Mouse (Mus musculus) limb, embryonic 13.5 days (tissue): ENCODE measurements around the gene Cant1. TPM values are rescaled to one million over a fixed set of nuclear protein-coding genes. Genes with fewer than 3 reads are reported as not detected.

Experiments
- ATAC-seq: fragments of 200-750 bp; cut with Nextera tagmentation; 2 replicates; pipeline ENCODE4 v1.8.0; 2017; ENCODE audit warnings: low read depth, moderate number of reproducible peaks, moderate TSS enrichment; ENCODE audit not compliant: low FRiP score
- H3K27ac ChIP-seq: fragments of 300-500 bp; sonication (generic); 2 replicates; pipeline ENCODE4 v1.5.1; 2015; ENCODE audit warnings: inconsistent platforms, mild to moderate bottlenecking, moderate library complexity
- H3K27me3 ChIP-seq: fragments of 300-500 bp; sonication (generic); 2 replicates; pipeline ENCODE4 v1.6.1; 2015; ENCODE audit warnings: mild to moderate bottlenecking, inconsistent platforms
- H3K36me3 ChIP-seq: fragments of 300-500 bp; sonication (generic); 2 replicates; pipeline ENCODE4 v1.6.1; 2015; ENCODE audit warnings: inconsistent platforms, mild to moderate bottlenecking, moderate library complexity
- H3K4me1 ChIP-seq: fragments of 300-500 bp; sonication (generic); 2 replicates; pipeline ENCODE4 v1.6.1; 2015; ENCODE audit warnings: inconsistent platforms
- H3K4me2 ChIP-seq: fragments of 300-500 bp; sonication (generic); replicated peaks from 2 replicates; pipeline ENCODE4 v1.6.1; 2015; ENCODE audit warnings: inconsistent platforms, mild to moderate bottlenecking, moderate library complexity
- H3K4me3 ChIP-seq: fragments of 300-500 bp; sonication (generic); 2 replicates; pipeline ENCODE4 v1.5.1; 2015; ENCODE audit warnings: moderate library complexity, mild to moderate bottlenecking, inconsistent platforms
- H3K9ac ChIP-seq: fragments of 300-500 bp; sonication (generic); 2 replicates; pipeline ENCODE4 v1.6.1; 2015; ENCODE audit warnings: mild to moderate bottlenecking, inconsistent platforms
- H3K9me3 ChIP-seq: fragments of 300-500 bp; sonication (generic); 2 replicates; pipeline ENCODE4 v1.6.1; 2016; ENCODE audit warnings: inconsistent platforms
- WGBS: fragments of 180-500 bp; shearing (Covaris S2); methylation state at CpG from one replicate; pipeline ENCODE4 v1.1.7; 2015; 5-methylcytosine and 5-hydroxymethylcytosine counted together
- polyA plus RNA-seq: library from polyadenylated mRNA; unstranded; fragments of >200 nt; fragmentation: Nextera tagmentation; extraction: Ambion mirVana; gene quantifications from 2 replicates; pipeline ENCODE4 v1.2.1, GENCODE M21; 2015

The Cant1 gene
- polyA plus RNA-seq, 1 experiment from 2014 or later, result 32.1 TPM

- peaks cover 51% of the 10 kb centered on the region for H3K36me3 ChIP-seq
- 84% methylated on average over 6 of the region's 6 CpGs for WGBS
- no peak for ATAC-seq
- no peaks in the 10 kb centered on the region for H3K27me3 ChIP-seq
- no peak overlapping the region for H3K9ac ChIP-seq
- peaks cover 26% of the 10 kb centered on the region for H3K4me1 ChIP-seq
- no peak overlapping the region for H3K27ac ChIP-seq
- no peak overlapping the region for H3K4me3 ChIP-seq
- no peak overlapping the region for H3K4me2 ChIP-seq
- H3K9me3 ChIP-seq, result no peaks in the 10 kb centered on the region
Observed at GRCm38 (mm10) chr11:118415630-118416029, 3.3 kb downstream of the Cant1 start.

DNA sequence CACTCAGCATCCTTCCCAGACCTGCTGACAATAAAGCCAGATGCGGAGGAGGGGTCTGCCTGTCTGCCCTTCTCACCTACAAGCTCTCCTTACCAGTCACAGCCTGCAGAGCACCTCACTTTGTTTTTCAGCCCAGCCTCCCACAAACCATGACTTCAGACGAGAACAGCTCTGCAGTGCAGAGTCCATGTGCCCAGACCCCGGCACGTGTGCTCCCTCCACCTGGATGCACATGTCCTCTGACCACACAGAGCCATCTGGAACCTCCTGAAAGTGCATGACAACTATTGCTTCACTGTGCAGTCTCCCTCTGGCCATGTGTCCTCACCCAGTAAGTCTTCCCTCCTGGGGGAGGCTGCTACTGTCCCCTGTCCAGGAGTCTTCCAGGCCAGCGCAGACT is 4.6 kb downstream of the Cant1 start:
- Histone ChIP-seq H3K27me3 (no peaks in the 10 kb centered on the region), H3K4me3 (no peak overlapping the region), H3K4me2 (no peak overlapping the region), H3K9ac (no peak overlapping the region), H3K9me3 (no peaks in the 10 kb centered on the region), H3K36me3 (peaks cover 64% of the 10 kb centered on the region), H3K4me1 (peaks cover 19% of the 10 kb centered on the region), H3K27ac (no peak overlapping the region)
- 83% methylated on average over 5 of the region's 5 CpGs for WGBS
- ATAC-seq, result no peak

- Histone ChIP-seq H3K4me1 (peaks cover 15% of the 10 kb centered on the region), H3K27me3 (no peaks in the 10 kb centered on the region), H3K4me3 (no peak overlapping the region), H3K4me2 (no peak overlapping the region), H3K9ac (no peak overlapping the region), H3K27ac (no peak overlapping the region), H3K36me3 (peaks cover 76% of the 10 kb centered on the region), H3K9me3 (no peaks in the 10 kb centered on the region)
- 89% methylated on average over 4 of the region's 4 CpGs for WGBS
- ATAC-seq, result no peak
Observed at GRCm38 (mm10) chr11:118413055-118413454, 5.8 kb downstream of the Cant1 start.

DNA sequence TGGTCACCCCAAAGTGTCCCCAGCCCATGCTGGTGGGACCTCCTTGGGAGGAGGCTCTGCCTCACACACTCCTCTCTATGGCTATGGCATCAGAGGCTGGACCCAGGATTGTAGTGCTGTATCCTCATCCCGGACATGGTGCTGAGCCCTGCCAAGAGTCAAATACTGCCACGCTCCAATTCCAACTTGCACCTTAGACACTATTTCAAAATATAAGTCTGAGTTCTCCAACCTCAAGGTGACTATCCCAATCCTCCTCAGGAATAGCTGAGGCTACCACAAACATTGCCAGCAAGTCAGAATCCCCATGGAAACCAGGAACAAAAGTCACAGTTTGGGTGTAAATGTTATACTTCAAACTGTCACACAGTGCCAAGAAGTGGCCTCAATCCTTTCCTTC is 6.3 kb downstream of the Cant1 start:
- no peaks in the 10 kb centered on the region for H3K9me3 ChIP-seq
- ATAC-seq, result no peak
- no peak overlapping the region for H3K9ac ChIP-seq
- 86% methylated on average over 2 of the region's 2 CpGs for WGBS
- no peak overlapping the region for H3K4me2 ChIP-seq
- peaks cover 11% of the 10 kb centered on the region for H3K4me1 ChIP-seq
- H3K27ac ChIP-seq, result no peak overlapping the region
- H3K27me3 ChIP-seq, result no peaks in the 10 kb centered on the region
- H3K4me3 ChIP-seq, result no peak overlapping the region
- peaks cover 81% of the 10 kb centered on the region for H3K36me3 ChIP-seq

DNA sequence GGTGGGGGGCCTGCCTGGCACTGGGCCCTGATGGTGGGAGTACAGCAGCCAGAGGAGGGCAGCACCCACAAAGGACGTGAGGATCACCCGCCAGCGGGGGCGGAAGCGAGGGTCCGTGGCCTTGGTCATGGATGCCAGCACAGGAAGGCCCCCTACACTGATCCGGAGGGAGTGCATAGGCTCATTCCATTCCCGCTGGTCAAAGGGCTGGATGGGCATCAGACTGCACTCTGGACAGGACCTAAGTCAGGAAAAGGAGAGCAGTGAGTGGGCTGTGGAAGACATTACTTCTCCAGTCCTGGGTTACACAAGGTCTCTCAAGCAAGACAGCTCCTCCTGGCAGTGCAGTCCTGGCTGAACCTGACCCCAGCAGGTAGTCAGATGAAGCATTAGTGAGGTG is 7.6 kb downstream of the Cant1 start:
- H3K27me3 ChIP-seq, result no peaks in the 10 kb centered on the region

DNA sequence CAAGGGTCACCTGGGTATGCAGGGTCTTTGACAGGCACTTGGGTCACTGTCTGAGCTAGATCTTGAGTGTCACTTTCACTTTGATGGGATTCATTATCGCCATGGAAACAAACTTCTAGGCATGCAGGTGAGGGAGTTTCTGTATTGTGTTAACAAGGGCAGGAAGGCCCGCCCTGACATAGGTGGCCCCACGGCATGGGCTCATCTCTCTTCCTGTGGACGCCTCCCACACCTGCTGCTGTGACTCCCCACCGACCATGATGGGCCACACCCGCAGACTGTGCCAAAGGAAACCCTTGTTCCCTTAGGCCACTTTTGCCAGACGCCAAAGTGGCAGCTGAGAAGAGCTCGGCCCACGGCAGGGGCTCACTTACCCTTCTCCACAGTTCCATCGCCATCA is 8.4 kb downstream of the Cant1 start:
- no peak overlapping the region for H3K9ac ChIP-seq
- no peak for ATAC-seq
- H3K36me3 ChIP-seq, result peaks cover 93% of the 10 kb centered on the region
- 89% methylated on average over 10 of the region's 10 CpGs for WGBS
- no peak overlapping the region for H3K27ac ChIP-seq
- no peak overlapping the region for H3K4me2 ChIP-seq
- H3K27me3 ChIP-seq, result no peaks in the 10 kb centered on the region
- no peaks in the 10 kb centered on the region for H3K9me3 ChIP-seq
- H3K4me1 ChIP-seq, result no peaks in the 10 kb centered on the region
- H3K4me3 ChIP-seq, result no peak overlapping the region

More for the DNA sequence above, 7.6 kb downstream of the Cant1 start:
- H3K4me1 ChIP-seq, result no peaks in the 10 kb centered on the region
- no peak overlapping the region for H3K27ac ChIP-seq
- H3K9ac ChIP-seq, result no peak overlapping the region
- 92% methylated on average over 8 of the region's 8 CpGs for WGBS
- ATAC-seq, result no peak
- H3K9me3 ChIP-seq, result no peaks in the 10 kb centered on the region
- H3K36me3 ChIP-seq, result peaks cover 94% of the 10 kb centered on the region
- no peak overlapping the region for H3K4me2 ChIP-seq
- H3K4me3 ChIP-seq, result no peak overlapping the region

DNA sequence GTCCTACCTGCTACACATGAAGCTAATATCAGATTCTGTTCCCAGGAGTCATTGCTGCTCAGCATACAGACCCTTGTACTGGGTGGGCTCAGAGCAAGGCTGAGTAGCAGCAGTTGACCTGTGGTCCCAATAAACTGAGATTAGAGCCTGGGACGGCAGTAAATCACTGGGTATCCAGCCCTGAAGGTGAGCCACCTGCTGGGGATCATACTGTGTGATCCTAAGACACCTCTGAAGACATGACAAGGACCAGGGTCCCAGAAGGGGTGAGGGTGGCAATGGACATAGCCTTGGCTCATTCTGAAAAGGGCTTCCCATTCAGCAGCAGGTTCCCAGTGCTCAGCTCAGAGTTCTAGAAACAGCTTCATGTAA is 8.8 kb downstream of the Cant1 start:
- Histone ChIP-seq H3K9me3 (no peaks in the 10 kb centered on the region), H3K4me1 (no peaks in the 10 kb centered on the region), H3K9ac (no peak overlapping the region), H3K4me2 (no peak overlapping the region), H3K27ac (no peak overlapping the region), H3K36me3 (peaks cover 94% of the 10 kb centered on the region), H3K27me3 (no peaks in the 10 kb centered on the region), H3K4me3 (no peak overlapping the region)
- WGBS, result 74% methylated on average over 1 of the region's 1 CpGs
- ATAC-seq, result no peak

DNA sequence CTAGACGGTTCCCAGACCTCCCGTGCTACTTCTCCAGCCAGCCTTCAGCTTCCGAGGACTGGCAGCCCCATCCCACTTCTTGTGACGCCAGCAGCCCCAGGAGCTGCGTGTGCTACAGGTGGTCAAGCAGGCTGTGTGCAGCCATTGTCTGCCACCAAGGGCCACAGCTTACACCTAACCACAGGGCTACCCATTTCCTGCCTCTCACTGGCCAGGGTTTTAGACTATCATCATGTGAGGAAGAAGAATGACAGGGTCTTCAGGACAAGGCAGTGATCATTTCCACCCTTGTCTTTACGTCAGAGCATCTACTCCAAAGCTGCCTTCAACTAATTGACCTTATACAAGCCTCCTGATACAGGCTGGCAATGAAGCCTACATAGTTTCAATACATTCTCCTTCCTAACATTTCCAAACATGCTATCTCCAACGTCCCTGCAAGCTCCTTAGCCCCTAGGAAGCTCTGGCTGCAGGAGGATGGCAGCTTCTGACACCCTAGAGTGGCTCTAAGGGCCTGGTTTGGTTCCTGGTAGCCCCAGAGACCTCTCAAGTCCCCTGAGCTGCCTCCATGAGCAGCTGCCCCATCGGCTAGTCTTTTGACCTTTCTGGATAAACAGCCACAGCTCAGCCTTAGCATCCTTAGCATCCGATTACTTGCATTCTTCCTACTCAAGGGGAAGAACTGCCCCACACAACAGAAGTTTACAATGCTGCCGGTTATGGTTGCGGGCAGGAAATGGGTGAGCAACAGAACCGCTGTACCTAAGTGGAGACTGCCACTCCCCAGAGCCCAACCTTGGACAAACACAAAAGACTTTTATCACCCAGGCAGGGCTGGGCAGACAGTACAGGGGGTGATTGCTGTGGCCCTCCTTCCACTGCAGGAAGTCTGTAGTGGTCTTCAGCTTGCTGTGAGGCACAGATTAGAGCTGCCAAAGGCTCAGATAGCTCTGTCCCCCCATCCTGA is 9.5 kb downstream of the Cant1 start:
- Histone ChIP-seq H3K27ac (no peak overlapping the region), H3K4me3 (no peak overlapping the region), H3K36me3 (peaks cover 89% of the 10 kb centered on the region), H3K4me2 (no peak overlapping the region), H3K9me3 (no peaks in the 10 kb centered on the region), H3K9ac (no peak overlapping the region), H3K27me3 (no peaks in the 10 kb centered on the region), H3K4me1 (no peaks in the 10 kb centered on the region)
- ATAC-seq, result no peak
- WGBS, result 80% methylated on average over 12 of the region's 12 CpGs

- H3K27me3 ChIP-seq, result no peaks in the 10 kb centered on the region
- H3K4me2 ChIP-seq, result no peak overlapping the region
- 76% methylated on average over 18 of the region's 18 CpGs for WGBS
- H3K4me3 ChIP-seq, result no peak overlapping the region
- H3K9ac ChIP-seq, result no peak overlapping the region
- ATAC-seq, result no peak
- H3K9me3 ChIP-seq, result no peaks in the 10 kb centered on the region
- no peaks in the 10 kb centered on the region for H3K4me1 ChIP-seq
- H3K36me3 ChIP-seq, result peaks cover 78% of the 10 kb centered on the region
- H3K27ac ChIP-seq, result no peak overlapping the region
Observed at GRCm38 (mm10) chr11:118408051-118408740, 10.7 kb downstream of the Cant1 start.

GRCm38 (mm10) chr11:118407318-118407910 is 11.5 kb downstream of the Cant1 start:
- H3K9me3 ChIP-seq, result no peaks in the 10 kb centered on the region
- WGBS, result 79% methylated on average over 23 of the region's 23 CpGs
- H3K36me3 ChIP-seq, result peaks cover 73% of the 10 kb centered on the region
- ATAC-seq, result no peak
- H3K9ac ChIP-seq, result no peak overlapping the region
- no peak overlapping the region for H3K27ac ChIP-seq
- H3K4me1 ChIP-seq, result no peaks in the 10 kb centered on the region
- H3K27me3 ChIP-seq, result no peaks in the 10 kb centered on the region
- H3K4me3 ChIP-seq, result no peak overlapping the region
- H3K4me2 ChIP-seq, result no peak overlapping the region

DNA sequence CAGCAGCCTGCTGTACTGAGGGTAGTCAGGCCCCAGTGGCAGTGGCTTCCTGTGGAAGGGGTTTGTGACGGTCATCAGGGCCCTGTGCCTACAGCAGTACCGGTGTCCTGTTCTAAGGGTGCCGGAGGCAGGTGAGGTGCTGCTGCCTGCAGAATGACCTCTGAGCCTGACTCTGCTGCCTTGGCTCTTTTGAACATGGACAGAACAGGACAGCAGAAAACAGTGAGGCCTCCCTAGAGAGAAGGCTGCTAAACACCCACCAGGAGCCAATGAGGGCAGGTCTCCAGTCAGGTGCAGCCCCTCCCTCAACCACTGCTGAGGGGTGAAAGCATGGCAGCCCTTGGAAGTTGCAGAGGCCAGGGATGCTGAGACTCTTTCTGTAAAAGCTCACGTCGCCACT is 12.4 kb downstream of the Cant1 start:
- peaks cover 8% of the 10 kb centered on the region for H3K4me1 ChIP-seq
- H3K9me3 ChIP-seq, result no peaks in the 10 kb centered on the region
- no peak overlapping the region for H3K4me2 ChIP-seq
- H3K27ac ChIP-seq, result no peak overlapping the region
- WGBS, result 93% methylated on average over 5 of the region's 5 CpGs
- no peak overlapping the region for H3K4me3 ChIP-seq
- H3K27me3 ChIP-seq, result no peaks in the 10 kb centered on the region
- ATAC-seq, result no peak
- H3K36me3 ChIP-seq, result peaks cover 65% of the 10 kb centered on the region
- H3K9ac ChIP-seq, result no peak overlapping the region

DNA sequence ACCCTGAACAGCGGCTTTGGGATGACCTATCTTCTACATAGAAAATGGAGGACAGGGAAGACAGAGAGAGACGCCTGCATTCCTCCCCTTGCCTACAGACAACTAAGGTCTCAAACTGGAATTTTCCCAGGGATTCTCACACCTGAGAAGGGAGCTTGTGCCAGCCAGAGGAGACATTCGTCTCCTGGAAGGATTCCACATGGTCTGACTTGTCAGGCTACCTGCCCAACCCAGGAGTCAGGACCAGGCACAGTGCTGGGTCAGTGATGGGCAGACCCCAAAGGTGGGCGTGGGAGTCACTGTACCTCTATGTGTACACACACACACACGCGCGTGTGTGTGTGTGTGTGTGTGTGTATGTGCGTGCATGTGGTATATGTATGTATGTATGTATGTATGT is 13.6 kb downstream of the Cant1 start:
- H3K36me3 ChIP-seq, result peaks cover 53% of the 10 kb centered on the region
- H3K27ac ChIP-seq, result no peak overlapping the region
- peaks cover 20% of the 10 kb centered on the region for H3K4me1 ChIP-seq
- no peaks in the 10 kb centered on the region for H3K9me3 ChIP-seq
- 91% methylated on average over 8 of the region's 8 CpGs for WGBS
- no peak overlapping the region for H3K9ac ChIP-seq
- H3K4me2 ChIP-seq, result no peak overlapping the region
- no peaks in the 10 kb centered on the region for H3K27me3 ChIP-seq
- no peak for ATAC-seq
- H3K4me3 ChIP-seq, result no peak overlapping the region
